Mouse (Mus musculus) myocyte (in vitro differentiated cells): ENCODE data around the gene Tnk1. TPM values are rescaled to one million over a fixed set of nuclear protein-coding genes. Genes with fewer than 3 reads are reported as not detected.

Source experiments
- H3K27me3 ChIP-seq: one replicate; pipeline ENCODE4 v1.6.1; 2011; ENCODE audit not compliant: control insufficient read depth, insufficient read depth, insufficient read length
- H3K36me3 ChIP-seq: one replicate; pipeline ENCODE4 v1.6.1; 2011; ENCODE audit not compliant: control insufficient read depth, insufficient read depth
- H3K4me2 ChIP-seq: one replicate; pipeline ENCODE4 v1.6.1; 2011; ENCODE audit warnings: low read depth, control low read depth
- H3K4me3 ChIP-seq: one replicate; pipeline ENCODE4 v1.5.1; 2011; ENCODE audit warnings: mild to moderate bottlenecking, control low read depth, moderate library complexity
- H3K79me2 ChIP-seq: one replicate; pipeline ENCODE4 v1.6.1; 2011; ENCODE audit not compliant: control insufficient read depth, insufficient read depth
- H3ac ChIP-seq: one replicate; pipeline ENCODE4 v1.6.1; 2011; ENCODE audit not compliant: control insufficient read depth, insufficient read length
- CEBPB ChIP-seq: IDR thresholded peaks from 2 replicates; pipeline ENCODE4 v1.6.1; 2011; ENCODE audit warnings: mild to moderate bottlenecking, moderate library complexity; ENCODE audit not compliant: poor library complexity, insufficient read depth, severe bottlenecking
- E2F4 ChIP-seq: IDR thresholded peaks from one replicate; pipeline ENCODE4 v1.6.1; 2011; ENCODE audit warnings: mild to moderate bottlenecking, control low read depth, moderate library complexity; ENCODE audit not compliant: insufficient read depth
- MAX ChIP-seq: IDR thresholded peaks from one replicate; pipeline ENCODE4 v1.6.1; 2011; ENCODE audit warnings: low read depth, mild to moderate bottlenecking, control low read depth
- MYOD1 ChIP-seq, 3 experiments: IDR thresholded peaks; one replicate each; pipeline ENCODE4 v1.6.1; 2011; ENCODE audit warnings: control low read depth in 2 of 3, low read depth in 2 of 3, mild to moderate bottlenecking in 2 of 3, moderate library complexity in 1 of 3; ENCODE audit not compliant: insufficient read length in 2 of 3, control insufficient read depth in 1 of 3
- MYOG ChIP-seq, 3 experiments: IDR thresholded peaks; one replicate each; pipeline ENCODE4 v1.6.1; 2011; ENCODE audit warnings: control low read depth in 2 of 3, low read depth in 2 of 3, mild to moderate bottlenecking in 2 of 3; ENCODE audit not compliant: insufficient read length in 2 of 3, control insufficient read depth in 1 of 3, insufficient read depth in 1 of 3
- POLR2A ChIP-seq: IDR thresholded peaks from one replicate; pipeline ENCODE4 v1.6.1; 2011; ENCODE audit warnings: low read depth, mild to moderate bottlenecking, control low read depth, moderate library complexity; ENCODE audit not compliant: insufficient read length
- POLR2AphosphoS2 ChIP-seq: IDR thresholded peaks from one replicate; pipeline ENCODE4 v1.6.1; 2011; ENCODE audit warnings: low read depth, control low read depth; ENCODE audit not compliant: insufficient read length
- REST ChIP-seq: IDR thresholded peaks from one replicate; pipeline ENCODE4 v1.6.1; 2011; ENCODE audit warnings: mild to moderate bottlenecking, control low read depth, moderate library complexity; ENCODE audit not compliant: insufficient read depth, insufficient read length
- SRF ChIP-seq: IDR thresholded peaks from one replicate; pipeline ENCODE4 v1.6.1; 2011; ENCODE audit warnings: low read depth; ENCODE audit not compliant: control insufficient read depth, insufficient read length
- TCF12 ChIP-seq: IDR thresholded peaks from one replicate; pipeline ENCODE4 v1.6.1; 2011; ENCODE audit warnings: mild to moderate bottlenecking, control low read depth; ENCODE audit not compliant: poor library complexity, insufficient read depth, severe bottlenecking
- TCF3 ChIP-seq: IDR thresholded peaks from one replicate; pipeline ENCODE4 v1.6.1; 2011; ENCODE audit warnings: low read depth, control low read depth; ENCODE audit not compliant: insufficient read length
- USF1 ChIP-seq: IDR thresholded peaks from one replicate; pipeline ENCODE4 v1.6.1; 2011; ENCODE audit warnings: low read depth, mild to moderate bottlenecking, control low read depth, moderate library complexity
- polyA plus RNA-seq: library from polyadenylated mRNA; unstranded; fragments of >200 nt; fragmentation: generic; extraction: Trizol; gene quantifications from one replicate; pipeline ENCODE4 v1.2.1, GENCODE M21; 2012; ENCODE audit warnings: missing spikeins

The Tnk1 gene
- polyA plus RNA-seq, 1 experiment, result not detected

DNA sequence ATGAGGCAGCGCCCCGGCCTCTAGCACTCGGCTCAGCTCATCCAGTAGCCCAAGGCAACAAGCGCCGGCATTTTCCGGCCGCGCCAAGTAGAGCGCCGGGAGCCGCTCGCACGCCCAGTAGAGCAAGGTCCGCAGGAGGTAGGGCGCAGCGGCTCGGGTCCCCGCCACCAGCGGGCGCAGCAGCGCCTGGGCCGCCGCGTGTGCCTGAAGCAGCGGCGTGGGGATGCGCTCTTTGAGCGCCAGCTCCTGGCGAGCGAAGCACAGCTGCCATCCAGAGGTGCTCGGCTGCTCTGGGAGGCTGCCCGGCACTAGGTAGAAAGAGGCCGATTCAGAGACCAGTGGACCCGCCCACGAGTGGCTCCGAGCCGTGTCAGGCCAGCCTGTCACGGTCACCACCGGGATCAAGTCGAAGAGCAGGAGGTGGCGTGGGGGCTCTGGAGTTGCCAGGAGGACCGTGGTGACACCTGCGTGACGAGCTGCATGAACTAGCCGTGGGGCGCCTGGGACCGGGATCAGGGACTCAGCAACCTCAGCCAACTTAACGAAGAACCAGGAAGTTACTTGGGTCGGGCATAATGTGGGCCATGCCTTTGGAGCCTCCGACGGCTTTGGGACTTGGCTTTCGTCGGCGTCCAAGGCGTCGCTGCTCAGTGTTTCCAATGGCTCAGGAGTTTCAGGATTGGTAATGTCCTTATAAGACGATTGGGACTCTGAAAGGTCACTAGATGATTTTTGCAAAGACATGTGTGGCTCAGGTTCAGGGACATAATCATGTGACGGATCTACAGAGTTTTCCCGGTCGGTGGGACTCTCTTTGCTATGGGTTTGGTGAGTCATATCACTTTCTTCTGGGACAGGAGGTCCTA is 54.5 kb downstream of the Tnk1 start:
- Histone ChIP-seq H3ac (no peak overlapping the region), H3K27me3 (no peaks in the 10 kb centered on the region), H3K36me3 (no peaks in the 10 kb centered on the region), H3K4me3 (peak overlapping the region; percentile 65), H3K79me2 (no peaks in the 10 kb centered on the region), H3K4me2 (peak overlapping the region; percentile 99)
- TF ChIP-seq USF1, result no peak
- TF ChIP-seq POLR2AphosphoS2, result no peak
- peak in 1 of 3 experiments; percentile 64 for TF ChIP-seq MYOG (IDR thresholded peaks at IDR 0.05; ENCODE audit: control insufficient read depth in 1 of 3, insufficient read depth in 1 of 3, insufficient read length in 2 of 3, low read depth in 2 of 3)
- peak in 2 of 3 experiments; percentile 1 to 36 for TF ChIP-seq MYOD1 (IDR thresholded peaks at IDR 0.05; ENCODE audit: control insufficient read depth in 1 of 3, insufficient read length in 2 of 3, low read depth in 2 of 3)
- no peak for TF ChIP-seq TCF3
- TF ChIP-seq SRF, result peak; percentile 40
- no peak for TF ChIP-seq TCF12
- TF ChIP-seq POLR2A, result peak; percentile 50

DNA sequence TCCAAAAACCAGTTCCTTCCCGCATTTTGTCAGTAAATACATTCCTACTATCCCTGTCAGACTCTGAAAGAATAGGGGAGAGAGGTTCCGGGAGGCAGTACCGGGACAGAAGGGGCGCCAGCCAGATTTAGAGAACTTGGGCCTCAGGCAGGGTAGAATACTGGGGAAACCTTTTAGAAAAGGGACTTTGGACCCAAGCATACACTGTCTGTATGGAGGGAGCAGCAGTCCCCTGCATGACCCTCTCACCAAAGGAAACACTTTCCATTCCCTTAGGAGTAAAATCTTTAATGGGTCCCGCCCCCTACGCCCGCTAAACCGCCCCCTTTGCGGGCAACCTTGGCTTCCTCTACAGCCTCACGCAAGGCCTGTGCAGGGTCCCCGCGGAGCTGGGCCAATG is 55.2 kb downstream of the Tnk1 start:
- H3K27me3 ChIP-seq, result no peaks in the 10 kb centered on the region
- H3K36me3 ChIP-seq, result no peaks in the 10 kb centered on the region
- peak overlapping the region; percentile 99 for H3K4me2 ChIP-seq
- H3ac ChIP-seq, result peak overlapping the region; percentile 3
- TF ChIP-seq CEBPB, result no peak
- TF ChIP-seq REST, result no peak
- TF ChIP-seq TCF12, result no peak
- TF ChIP-seq SRF, result no peak
- no peak for TF ChIP-seq POLR2A
- no peak for TF ChIP-seq TCF3
- no peak for TF ChIP-seq MYOG (IDR thresholded peaks at IDR 0.05; ENCODE audit: control insufficient read depth in 1 of 3, insufficient read depth in 1 of 3, insufficient read length in 2 of 3, low read depth in 2 of 3)
- TF ChIP-seq MAX, result no peak
- no peak for TF ChIP-seq E2F4
- TF ChIP-seq USF1, result no peak
- no peak for TF ChIP-seq POLR2AphosphoS2
- no peak for TF ChIP-seq MYOD1 (IDR thresholded peaks at IDR 0.05; ENCODE audit: control insufficient read depth in 1 of 3, insufficient read length in 2 of 3, low read depth in 2 of 3)
- no peaks in the 10 kb centered on the region for H3K79me2 ChIP-seq
- peak overlapping the region; percentile 65 for H3K4me3 ChIP-seq

GRCm38 (mm10) chr11:69802648-69803105 is 55.9 kb downstream of the Tnk1 start:
- Histone ChIP-seq H3K4me3 (peak overlapping the region; percentile 65), H3K79me2 (no peaks in the 10 kb centered on the region), H3K36me3 (no peaks in the 10 kb centered on the region), H3K4me2 (peak overlapping the region; percentile 99), H3K27me3 (no peaks in the 10 kb centered on the region), H3ac (peak overlapping the region; percentile 3)
- peak in 1 of 3 experiments; percentile 31 for TF ChIP-seq MYOG (IDR thresholded peaks at IDR 0.05; ENCODE audit: control insufficient read depth in 1 of 3, insufficient read depth in 1 of 3, insufficient read length in 2 of 3, low read depth in 2 of 3)
- peak; percentile 89 for TF ChIP-seq POLR2AphosphoS2
- TF ChIP-seq TCF3, result no peak
- TF ChIP-seq E2F4, result no peak
- no peak for TF ChIP-seq SRF
- TF ChIP-seq MYOD1 (IDR thresholded peaks at IDR 0.05; ENCODE audit: control insufficient read depth in 1 of 3, insufficient read length in 2 of 3, low read depth in 2 of 3), result peak in 1 of 3 experiments; percentile 19
- peak; percentile 86 for TF ChIP-seq POLR2A
- no peak for TF ChIP-seq REST
- no peak for TF ChIP-seq USF1
- TF ChIP-seq TCF12, result no peak
- TF ChIP-seq MAX, result no peak
- TF ChIP-seq CEBPB, result no peak

- TF ChIP-seq TCF3 (no peak), POLR2A (peak; percentile 19), MYOG (IDR thresholded peaks at IDR 0.05; ENCODE audit: control insufficient read depth in 1 of 3, insufficient read depth in 1 of 3, insufficient read length in 2 of 3, low read depth in 2 of 3) (peak in 1 of 3 experiments; percentile 30), USF1 (no peak), POLR2AphosphoS2 (peak; percentile 30)
- Histone ChIP-seq H3K36me3 (peaks cover 4% of the 10 kb centered on the region), H3K79me2 (no peaks in the 10 kb centered on the region), H3K27me3 (no peaks in the 10 kb centered on the region), H3K4me3 (peak within 1 kb of the TSS; percentile 65), H3ac (peak within 1 kb of the TSS; percentile 3), H3K4me2 (peak within 1 kb of the TSS; percentile 99)
Observed at GRCm38 (mm10) chr11:69801379-69801977, 57.1 kb downstream of the Tnk1 start, which contains the start of gene Fgf11. Gene Fgf11 (minus strand): TSS chr11:69801857.

Other genes starting within 250 kb of the Tnk1 start
- 0.05 TPM for gene Shbg, start 240.8 kb downstream of the Tnk1 start, polyA plus RNA-seq
- 3.6 TPM for gene Sat2, start 236.7 kb downstream of the Tnk1 start, polyA plus RNA-seq
- 104 TPM for gene Fxr2, start 225.7 kb downstream of the Tnk1 start, polyA plus RNA-seq
- gene Sox15, start 203.4 kb downstream of the Tnk1 start, polyA plus RNA-seq, result 0.07 TPM
- 39.1 TPM for gene Mpdu1, start 196.1 kb downstream of the Tnk1 start, polyA plus RNA-seq
- 0.96 TPM for gene Cd68, start 192.6 kb downstream of the Tnk1 start, polyA plus RNA-seq
- 553 TPM for gene Eif4a1, start 186.3 kb downstream of the Tnk1 start, polyA plus RNA-seq
- 70.5 TPM for gene Senp3, start 176.6 kb downstream of the Tnk1 start, polyA plus RNA-seq
- 0.07 TPM for gene Tnfsf13, start 172.9 kb downstream of the Tnk1 start, polyA plus RNA-seq
- 5.5 TPM for gene Tnfsf12, start 162.9 kb downstream of the Tnk1 start, polyA plus RNA-seq
- 1.6 TPM for gene Tnfsfm13, start 162.6 kb downstream of the Tnk1 start, polyA plus RNA-seq
- 69.5 TPM for gene Polr2a, start 100.1 kb downstream of the Tnk1 start, polyA plus RNA-seq
- gene Slc35g3, start 96.8 kb downstream of the Tnk1 start, polyA plus RNA-seq, result 0.26 TPM
- 9.4 TPM for gene Zbtb4, start 92.8 kb downstream of the Tnk1 start, polyA plus RNA-seq
- gene Chrnb1, start 62.8 kb downstream of the Tnk1 start, polyA plus RNA-seq, result 95.3 TPM
- gene Fgf11, start 56.9 kb downstream of the Tnk1 start, polyA plus RNA-seq, result 17.5 TPM
- gene Tmem102, start 53.1 kb downstream of the Tnk1 start, polyA plus RNA-seq, result 0.61 TPM
- gene Gm39566, start 43.4 kb downstream of the Tnk1 start, polyA plus RNA-seq, result 0.02 TPM
- gene Spem2, start 40.3 kb downstream of the Tnk1 start, polyA plus RNA-seq, result not detected
- gene Spem1, start 36.5 kb downstream of the Tnk1 start, polyA plus RNA-seq, result 0.05 TPM
- 12.8 TPM for gene Nlgn2, start 20.9 kb downstream of the Tnk1 start, polyA plus RNA-seq
- 259 TPM for gene Tmem256, start 20.2 kb downstream of the Tnk1 start, polyA plus RNA-seq
- gene Plscr3, start 12.4 kb downstream of the Tnk1 start, polyA plus RNA-seq, result 91.9 TPM
- gene Tmem95, start 19.3 kb upstream of the Tnk1 start, polyA plus RNA-seq, result not detected
- gene Kctd11, start 22.7 kb upstream of the Tnk1 start, polyA plus RNA-seq, result 24.5 TPM
- 1.4 TPM for gene Acap1, start 36.8 kb upstream of the Tnk1 start, polyA plus RNA-seq
- 3.0 TPM for gene 2810408A11Rik, start 42.3 kb upstream of the Tnk1 start, polyA plus RNA-seq
- gene Neurl4, start 42.3 kb upstream of the Tnk1 start, polyA plus RNA-seq, result 42.2 TPM
- gene Gps2, start 55.2 kb upstream of the Tnk1 start, polyA plus RNA-seq, result 38.0 TPM
- 1,243 TPM for gene Eif5a, start 63.2 kb upstream of the Tnk1 start, polyA plus RNA-seq
- gene Ybx2, start 77.1 kb upstream of the Tnk1 start, polyA plus RNA-seq, result 0.12 TPM
- gene Slc2a4, start 89.5 kb upstream of the Tnk1 start, polyA plus RNA-seq, result 14.1 TPM
- not detected for gene Cldn7, start 106.0 kb upstream of the Tnk1 start, polyA plus RNA-seq
- gene Ctdnep1, start 122.4 kb upstream of the Tnk1 start, polyA plus RNA-seq, result 146 TPM
- 91.5 TPM for gene Elp5, start 123.8 kb upstream of the Tnk1 start, polyA plus RNA-seq
- gene Gabarap, start 132.4 kb upstream of the Tnk1 start, polyA plus RNA-seq, result 530 TPM
- 58.6 TPM for gene Phf23, start 137.0 kb upstream of the Tnk1 start, polyA plus RNA-seq
- gene Dvl2, start 141.9 kb upstream of the Tnk1 start, polyA plus RNA-seq, result 24.3 TPM
- 130 TPM for gene Acadvl, start 156.7 kb upstream of the Tnk1 start, polyA plus RNA-seq
- 26.8 TPM for gene Dlg4, start 158.2 kb upstream of the Tnk1 start, polyA plus RNA-seq
- gene Asgr1, start 195.4 kb upstream of the Tnk1 start, polyA plus RNA-seq, result 0.06 TPM
- 0.85 TPM for gene Asgr2, start 233.9 kb upstream of the Tnk1 start, polyA plus RNA-seq